Mouse (Mus musculus): ENCODE data around the gene Map4k1. TPM values are rescaled to one million over a fixed set of nuclear protein-coding genes. Genes with fewer than 3 reads are reported as not detected.

Gene Map4k1
- polyA plus RNA-seq, 2 experiments from 2014 or later = 93.7 to 171 TPM

- ATAC-seq = peak; percentile 76
These were observed 594 bp downstream of the Map4k1 start for GRCm38 (mm10) chr7:28982274-28983013.

DNA sequence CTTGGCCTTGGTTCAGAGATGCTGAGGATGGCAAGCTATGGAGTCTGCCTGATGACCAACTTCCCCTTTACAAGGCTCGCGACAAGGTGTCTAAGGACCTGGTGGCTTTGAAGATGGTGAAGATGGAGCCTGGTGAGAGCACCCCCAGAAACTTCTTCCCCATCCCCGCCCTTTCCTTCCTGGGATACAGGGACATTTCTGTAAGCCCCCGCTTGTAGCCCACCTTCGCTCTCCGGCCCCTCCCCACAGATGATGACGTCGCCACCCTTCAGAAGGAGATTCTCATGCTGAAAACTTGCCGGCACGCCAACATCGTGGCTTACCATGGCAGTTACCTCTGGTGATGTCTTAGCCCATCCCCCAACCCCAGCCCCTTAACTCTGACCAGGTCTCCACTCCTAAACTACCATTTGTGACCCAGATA, 1.3 kb downstream of the Map4k1 start:
- no peak for ATAC-seq

GRCm38 (mm10) chr7:28983849-28984248, 2.0 kb downstream of the Map4k1 start:
- no peak for ATAC-seq

DNA sequence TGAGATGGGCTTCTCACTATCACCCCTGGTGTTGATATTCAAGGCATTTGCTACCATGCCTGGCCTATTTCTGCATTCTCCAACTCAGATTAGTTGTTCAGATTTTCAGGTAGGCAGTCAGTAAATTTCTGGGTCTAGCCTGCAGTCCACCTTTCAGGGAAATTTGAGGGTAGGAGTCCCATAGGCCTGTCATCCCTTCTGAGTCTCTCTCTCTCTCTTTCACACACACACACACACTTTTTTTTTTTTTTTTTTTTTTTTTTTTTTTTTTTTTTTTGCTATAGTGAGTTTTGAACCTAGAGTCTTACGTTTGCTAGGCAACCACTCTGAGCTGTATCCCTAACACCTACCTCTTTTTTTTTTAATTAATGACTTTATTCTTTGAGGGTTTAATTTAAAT, 2.6 kb downstream of the Map4k1 start:
- ATAC-seq = no peak

DNA sequence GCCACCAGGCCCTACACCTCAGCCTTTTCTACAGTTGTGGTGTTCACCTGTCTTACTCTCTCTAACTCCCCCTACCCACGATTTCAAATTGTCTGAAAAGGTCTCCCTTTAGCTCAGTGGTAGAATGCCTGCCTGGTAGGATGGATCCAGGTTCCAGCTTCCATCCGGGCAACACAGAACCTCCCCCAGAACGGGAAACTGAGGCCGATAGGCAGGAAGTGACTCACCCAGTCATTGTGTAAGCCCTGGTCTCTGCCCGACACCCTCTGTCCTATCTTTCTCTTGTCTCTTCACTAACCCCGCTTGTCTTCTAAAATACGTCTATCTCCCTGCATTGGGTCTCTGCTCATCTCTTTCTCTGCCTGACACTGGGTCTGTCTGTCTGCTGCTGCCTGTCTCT, 3.4 kb downstream of the Map4k1 start:
- ATAC-seq = no peak

GRCm38 (mm10) chr7:28990766-28991273, 9.0 kb downstream of the Map4k1 start:
- ATAC-seq = no peak

DNA sequence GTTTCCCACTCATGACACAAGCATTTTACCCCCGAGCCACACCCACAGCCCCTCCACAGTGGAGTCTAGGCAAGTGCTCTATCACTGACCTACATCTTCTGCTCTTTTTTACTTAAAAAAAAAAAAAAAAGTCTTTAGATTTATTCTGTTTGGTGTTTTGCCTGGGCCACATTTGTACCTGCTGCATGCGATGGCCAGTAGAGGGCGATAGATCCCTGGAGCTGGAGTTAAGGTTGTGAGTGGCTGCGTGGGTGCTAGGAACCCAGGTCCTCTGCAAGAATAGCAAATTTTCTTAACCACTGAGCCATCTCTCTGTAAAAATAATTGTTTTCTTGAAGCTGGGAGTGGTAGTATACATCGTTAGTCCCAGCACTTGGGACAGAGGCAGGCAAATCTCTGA, 9.8 kb downstream of the Map4k1 start:
- ATAC-seq = no peak

GRCm38 (mm10) chr7:28992997-28993396, 11.1 kb downstream of the Map4k1 start:
- ATAC-seq = no peak

DNA sequence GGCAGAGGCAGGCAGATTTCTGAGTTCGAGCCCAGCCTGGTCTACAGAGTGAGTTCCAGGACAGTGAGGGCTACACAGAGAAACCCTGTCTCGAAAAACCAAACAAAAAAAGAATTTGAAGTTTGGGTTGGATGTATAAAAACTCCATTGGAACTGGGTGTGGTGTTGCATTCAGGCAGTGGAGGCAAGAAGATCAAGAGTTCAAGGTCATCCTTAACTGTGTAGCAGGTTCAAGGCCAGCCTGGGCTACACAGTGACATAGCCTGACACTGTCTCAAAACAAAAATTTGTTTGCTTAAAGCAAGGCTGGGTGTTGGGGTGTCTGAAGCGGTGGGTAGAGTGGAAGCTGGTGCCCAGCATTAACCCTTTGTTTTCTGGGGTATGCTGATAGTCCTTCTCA, 11.6 kb downstream of the Map4k1 start:
- ATAC-seq = no peak

DNA sequence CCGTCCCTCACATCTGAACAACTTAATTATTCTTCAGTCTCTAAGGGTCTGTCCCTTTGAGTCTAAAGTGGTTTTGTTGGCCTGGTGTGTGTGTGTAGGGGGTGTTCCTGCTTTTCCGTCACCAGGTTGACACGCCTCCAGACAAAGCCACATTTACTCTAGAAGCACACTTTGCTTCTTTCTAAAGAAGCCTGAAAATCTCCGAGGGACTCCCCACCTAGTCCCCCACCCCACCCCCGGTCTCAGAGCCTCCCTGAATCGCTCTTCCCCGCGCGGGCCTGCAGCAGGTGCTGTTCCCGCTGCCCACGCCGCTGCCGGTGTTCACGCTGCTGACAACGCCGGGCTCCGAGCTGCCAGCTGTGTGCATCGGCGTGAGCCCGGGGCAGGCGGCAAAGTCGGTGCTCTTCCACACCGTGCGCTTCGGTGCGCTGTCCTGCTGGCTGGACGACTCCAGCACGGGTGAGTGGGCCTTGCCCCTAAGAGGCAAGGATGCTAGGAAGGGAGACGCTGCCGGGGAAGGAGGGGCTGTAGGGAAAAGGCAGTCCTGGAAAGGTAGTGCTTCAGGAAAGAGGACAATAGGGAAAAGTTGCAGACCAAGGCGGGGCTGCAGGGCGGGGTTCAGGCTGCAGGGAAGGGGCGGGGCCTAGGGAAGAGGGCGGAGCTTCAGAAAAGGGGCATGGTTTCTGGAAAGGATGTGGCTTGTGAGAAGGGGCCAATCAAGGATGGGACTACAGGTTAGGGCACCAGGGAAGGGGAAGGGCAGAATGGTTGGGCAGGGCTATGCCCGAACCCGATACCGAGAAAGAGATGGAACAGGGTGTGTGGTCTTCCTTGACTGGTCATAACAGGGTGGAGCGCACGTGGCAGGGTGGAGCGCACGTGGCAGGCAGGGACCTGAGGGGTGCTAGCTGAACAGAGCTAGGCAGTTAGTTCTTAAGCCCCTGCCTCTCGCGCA, 19.1 kb downstream of the Map4k1 start:
- ATAC-seq = peak; percentile 86

GRCm38 (mm10) chr7:29007224-29008101, 25.6 kb downstream of the Map4k1 start:
- ATAC-seq = no peak

DNA sequence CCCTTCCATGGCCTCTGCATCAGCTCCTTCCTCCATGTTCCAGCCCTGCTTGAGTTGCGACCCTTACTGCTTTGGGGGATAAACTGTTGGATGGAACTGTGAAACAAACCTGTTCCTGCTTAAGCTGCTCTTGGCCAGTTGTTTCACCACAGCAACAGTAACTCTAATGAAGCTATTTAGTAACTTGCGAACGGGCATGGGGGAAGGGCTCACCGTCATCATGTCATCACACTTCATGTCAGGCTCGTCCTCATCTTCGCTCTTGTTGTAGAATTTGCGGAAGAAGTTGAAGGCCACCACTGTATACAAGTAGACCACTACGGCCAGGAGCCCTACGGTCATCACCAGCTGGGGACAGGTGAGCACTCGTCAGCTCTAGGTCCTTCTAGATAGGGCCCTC, 26.3 kb downstream of the Map4k1 start:
- no peak for ATAC-seq

- ATAC-seq = no peak
These were observed 26.9 kb downstream of the Map4k1 start for GRCm38 (mm10) chr7:29008714-29009113.

- no peak for ATAC-seq
These were observed 33.1 kb downstream of the Map4k1 start for GRCm38 (mm10) chr7:29014984-29015383.

DNA sequence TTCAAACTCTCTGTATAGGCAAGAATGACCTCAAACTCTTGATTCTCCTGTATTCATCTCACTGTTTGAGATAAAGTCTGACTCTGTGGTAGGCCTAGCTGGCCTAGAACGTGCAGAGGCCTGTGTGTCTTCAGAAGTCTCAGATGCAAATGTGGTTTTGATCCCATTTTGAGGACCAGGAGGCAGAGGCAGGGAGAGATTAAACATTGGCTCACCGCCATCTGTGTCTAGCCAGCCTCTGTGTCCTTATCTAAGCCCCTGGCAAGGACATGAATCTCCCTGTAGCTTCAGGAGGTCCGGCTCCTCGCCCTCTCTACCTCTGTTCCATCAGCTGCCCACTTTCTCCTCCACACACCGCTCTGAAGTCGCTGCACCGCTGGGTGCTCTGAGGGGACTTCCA, 34.6 kb downstream of the Map4k1 start:
- ATAC-seq = no peak

DNA sequence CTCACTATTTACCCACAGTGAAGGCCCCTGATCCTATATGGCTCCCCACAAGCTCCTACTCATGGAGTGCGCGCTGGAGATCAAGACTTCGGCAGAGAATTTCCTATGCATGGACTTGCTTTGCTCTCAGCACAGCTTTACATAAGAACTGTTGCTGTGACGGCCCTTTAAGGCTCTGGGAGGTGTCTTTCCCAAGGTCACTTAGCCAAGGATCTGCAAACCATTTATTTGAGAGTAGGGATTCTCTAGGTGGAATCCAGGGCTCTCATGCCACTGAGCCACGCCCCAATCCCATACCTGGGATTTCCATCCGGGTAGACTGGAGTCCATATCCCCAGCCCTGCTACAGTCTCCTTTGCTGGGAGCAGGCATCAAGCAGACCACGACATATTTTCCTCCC, 35.4 kb downstream of the Map4k1 start:
- ATAC-seq = no peak

DNA sequence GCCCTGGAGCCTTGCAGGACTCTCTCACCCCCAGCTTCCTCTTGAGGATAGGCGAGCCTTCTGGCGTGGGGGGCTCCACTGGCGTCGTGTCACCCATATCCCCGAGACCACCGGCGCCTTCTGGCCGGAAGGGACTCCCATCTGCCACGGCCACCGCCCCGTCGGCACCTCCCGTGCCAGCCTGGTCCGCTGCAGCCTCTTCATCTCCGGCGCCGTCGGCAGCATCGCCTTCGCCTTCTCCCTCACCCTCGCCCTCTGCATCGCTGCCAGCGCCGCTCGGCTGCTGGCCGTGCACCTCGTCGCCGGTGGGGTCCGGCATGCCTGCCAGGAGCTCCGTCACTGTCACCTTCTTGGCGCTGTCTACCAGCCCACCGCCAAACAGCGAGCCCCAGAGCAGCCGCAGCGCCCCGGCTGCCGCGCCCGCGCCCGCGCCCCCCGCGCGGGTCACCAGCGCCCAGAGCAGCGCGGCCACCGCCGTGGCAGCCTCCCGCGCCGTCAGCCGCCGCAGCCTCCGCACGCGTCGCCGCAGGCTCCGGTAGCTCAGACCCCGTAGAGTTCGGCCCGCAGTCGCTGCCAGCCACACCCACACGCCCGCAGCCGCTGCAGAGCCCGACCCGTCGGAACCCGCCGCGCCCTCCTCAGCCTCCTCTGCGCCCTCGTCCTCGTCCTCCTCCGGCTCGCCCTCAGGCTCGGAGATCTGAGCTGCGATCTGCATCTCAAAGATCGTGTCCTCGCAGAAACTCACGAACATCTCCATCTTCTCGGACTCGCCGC, 37.8 kb downstream of the Map4k1 start:
- ATAC-seq = no peak

- no peak for ATAC-seq
These were observed 40.6 kb downstream of the Map4k1 start for GRCm38 (mm10) chr7:29022479-29022878.

DNA sequence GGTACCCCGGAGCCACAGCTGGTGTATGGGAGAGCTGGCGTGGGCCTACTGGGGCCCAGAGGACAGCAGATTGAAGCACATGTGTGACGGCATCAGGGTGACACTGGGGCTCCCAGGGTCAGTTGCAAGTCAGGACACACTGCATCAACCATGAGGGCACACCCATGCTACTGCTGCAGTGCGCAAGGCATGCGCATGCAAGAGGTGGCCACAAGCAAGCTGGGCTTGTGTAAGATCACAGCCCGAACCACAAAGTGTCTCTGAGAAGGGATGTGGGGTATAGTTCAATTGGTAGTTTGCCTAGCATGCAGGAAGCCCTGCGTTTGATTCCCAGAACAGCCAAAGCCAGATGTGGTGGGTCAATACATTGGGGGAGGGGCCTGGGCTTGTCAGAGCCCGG, 41.7 kb downstream of the Map4k1 start:
- no peak for ATAC-seq

GRCm38 (mm10) chr7:29025566-29025965, 43.7 kb downstream of the Map4k1 start:
- ATAC-seq = peak; percentile 92

DNA sequence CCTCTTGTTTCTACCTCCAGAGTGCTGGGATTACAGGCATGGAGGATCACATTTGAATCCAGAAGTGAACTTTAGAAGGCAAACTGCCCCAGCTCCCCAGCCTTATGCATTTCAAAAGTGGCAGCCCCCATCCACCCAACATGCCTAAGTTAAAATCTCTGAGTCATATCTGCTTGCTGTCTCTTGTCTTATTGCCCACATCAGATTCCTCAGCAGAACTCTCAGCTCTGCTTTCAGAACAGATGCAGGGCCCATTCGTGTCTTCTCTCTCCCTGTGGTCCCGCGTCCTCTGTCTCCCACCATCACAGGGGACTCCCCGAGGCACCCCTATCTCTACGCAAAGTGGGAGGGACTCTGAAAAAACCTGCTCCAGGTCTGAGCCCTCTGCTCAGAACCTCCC, 44.3 kb downstream of the Map4k1 start:
- peak; percentile 53 for ATAC-seq

DNA sequence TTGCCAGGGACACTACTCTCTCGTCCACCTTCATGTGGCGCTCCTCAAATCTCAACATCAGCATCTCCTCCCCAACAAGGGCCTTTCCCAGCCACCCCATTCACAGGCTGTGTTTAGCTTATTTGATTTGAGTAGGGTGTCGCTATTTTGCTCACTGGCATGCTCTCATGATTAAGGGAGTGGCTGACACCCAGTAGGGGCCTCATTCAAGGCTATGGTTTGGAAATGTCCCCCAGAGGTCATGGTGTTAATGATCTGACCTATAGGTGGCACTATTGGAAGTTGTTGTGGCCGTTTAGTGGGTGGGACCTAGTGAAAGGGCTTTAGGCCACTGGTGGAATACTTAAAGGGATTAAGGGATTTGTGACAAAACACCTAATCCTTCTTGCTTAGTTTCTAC, 45.0 kb downstream of the Map4k1 start:
- no peak for ATAC-seq
